Mouse (Mus musculus): ENCODE measurements around the gene Pard3b.
"Not testable (repeated sequence)": the region's sequence is repeated elsewhere in the genome, so short reads cannot be mapped to it uniquely, and the experiment has no call there.

The Pard3b gene

DNA sequence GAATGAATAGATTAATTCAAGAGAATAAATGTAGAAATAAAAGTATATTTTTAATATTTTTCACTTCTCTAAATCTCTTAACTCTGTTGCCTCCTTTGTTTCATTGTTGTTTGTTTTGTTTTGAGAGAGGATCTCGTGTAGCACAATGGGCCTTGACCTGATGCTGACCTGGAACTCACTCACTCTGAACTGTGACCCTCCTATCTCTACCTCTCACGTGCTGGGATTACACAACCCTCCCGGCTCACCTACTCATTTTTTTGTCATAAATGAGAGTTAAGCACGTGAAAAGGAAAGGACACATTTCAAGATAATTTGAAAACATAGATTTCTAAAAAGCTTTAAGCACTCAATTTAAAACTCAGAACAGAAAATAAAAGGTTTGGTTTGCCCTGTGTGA, 928.0 kb downstream of the Pard3b start:
- DNase-seq (ENCODE audit: low spot score in 2 of 2): no peak

DNA sequence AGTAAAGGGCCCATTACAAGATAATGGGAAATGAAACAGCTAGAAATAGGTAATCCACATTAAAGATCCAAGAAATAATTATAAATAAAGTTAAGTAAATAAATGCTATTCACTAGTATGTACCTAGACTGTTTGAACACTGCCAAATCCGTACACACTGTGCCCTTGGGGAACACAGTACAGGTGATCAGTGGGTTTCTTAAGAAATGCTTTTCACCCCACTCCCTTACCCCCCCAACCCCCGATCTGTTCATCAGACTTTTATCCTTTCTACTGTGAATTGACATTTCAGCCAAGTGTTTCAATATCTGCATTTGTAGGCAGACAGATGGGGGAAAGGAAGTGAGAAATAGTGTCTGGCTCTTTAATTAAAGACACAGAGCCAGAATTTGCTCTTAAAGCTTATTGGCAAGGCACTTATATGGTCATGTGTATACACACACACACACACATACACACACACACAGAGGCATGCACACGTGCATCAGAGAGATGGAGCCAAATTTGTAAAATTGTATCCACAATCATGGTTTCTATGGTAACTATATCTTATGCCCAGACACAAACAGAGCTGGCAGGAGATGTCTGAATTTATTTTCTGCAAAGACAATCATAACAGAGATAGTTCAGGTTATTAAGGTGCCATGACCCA, 938.4 kb downstream of the Pard3b start:
- no peak for DNase-seq (ENCODE audit: low spot score in 2 of 2)

GRCm38 (mm10) chr1:62579024-62579765, 940.6 kb downstream of the Pard3b start:
- no peak for DNase-seq (ENCODE audit: low spot score in 2 of 2)

DNA sequence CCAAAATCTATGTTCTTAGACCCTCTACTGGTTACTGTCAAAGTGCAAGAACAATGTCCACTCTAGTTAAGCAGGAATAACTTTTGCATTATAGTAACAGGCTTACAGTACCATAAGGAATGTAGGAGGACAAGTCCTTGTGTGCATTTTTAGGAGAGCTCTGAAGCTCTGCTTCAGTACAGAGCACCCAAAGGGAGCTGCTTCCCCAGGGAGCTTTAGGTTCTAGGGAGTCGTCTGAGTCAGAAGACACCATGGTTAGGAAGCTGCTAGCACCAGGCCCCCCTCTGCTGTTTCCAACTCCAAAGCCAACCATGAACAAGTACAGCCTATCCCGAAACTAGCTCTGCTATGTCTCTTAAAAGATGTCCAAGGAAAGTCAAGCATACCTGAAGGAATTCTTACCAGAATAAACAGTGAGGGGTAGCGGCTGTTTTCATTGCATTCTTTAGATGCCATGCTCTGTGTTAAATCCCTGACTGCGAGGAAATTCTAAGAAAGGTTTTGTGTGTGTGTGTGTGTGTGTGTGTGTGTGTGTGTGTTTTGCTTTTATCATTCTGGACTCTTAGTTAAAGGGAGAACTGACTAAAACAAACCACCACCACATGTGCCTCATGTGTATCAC, 941.8 kb downstream of the Pard3b start:
- DNase-seq (ENCODE audit: low spot score in 2 of 2): no peak

- no peak for DNase-seq (ENCODE audit: low spot score in 2 of 2)
Observed at GRCm38 (mm10) chr1:62582476-62582875, 943.9 kb downstream of the Pard3b start.

DNA sequence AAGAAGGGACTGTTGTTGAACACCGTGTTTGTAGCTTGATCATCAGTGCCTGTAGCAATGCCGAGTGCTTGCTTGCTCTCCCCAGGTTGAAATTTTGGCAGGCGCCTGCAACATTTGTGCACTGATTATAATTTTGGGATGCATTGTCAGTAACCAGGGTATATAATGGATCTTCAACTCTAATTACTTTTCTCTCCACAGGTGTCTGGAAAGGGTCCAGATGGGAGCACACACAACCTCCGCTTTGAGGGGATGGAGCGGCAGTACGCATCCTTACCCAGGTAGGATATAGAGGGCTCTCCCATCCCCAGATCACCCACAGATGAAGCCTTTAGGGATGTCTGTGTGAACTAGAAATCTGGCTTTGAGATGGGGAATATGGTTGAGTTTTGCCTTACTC, 948.9 kb downstream of the Pard3b start:
- no peak for DNase-seq (ENCODE audit: low spot score in 2 of 2)

GRCm38 (mm10) chr1:62591296-62592031, 952.8 kb downstream of the Pard3b start:
- no peak for DNase-seq (ENCODE audit: low spot score in 2 of 2)

GRCm38 (mm10) chr1:62595401-62595800, 956.8 kb downstream of the Pard3b start:
- no peak for DNase-seq (ENCODE audit: low spot score in 2 of 2)

DNA sequence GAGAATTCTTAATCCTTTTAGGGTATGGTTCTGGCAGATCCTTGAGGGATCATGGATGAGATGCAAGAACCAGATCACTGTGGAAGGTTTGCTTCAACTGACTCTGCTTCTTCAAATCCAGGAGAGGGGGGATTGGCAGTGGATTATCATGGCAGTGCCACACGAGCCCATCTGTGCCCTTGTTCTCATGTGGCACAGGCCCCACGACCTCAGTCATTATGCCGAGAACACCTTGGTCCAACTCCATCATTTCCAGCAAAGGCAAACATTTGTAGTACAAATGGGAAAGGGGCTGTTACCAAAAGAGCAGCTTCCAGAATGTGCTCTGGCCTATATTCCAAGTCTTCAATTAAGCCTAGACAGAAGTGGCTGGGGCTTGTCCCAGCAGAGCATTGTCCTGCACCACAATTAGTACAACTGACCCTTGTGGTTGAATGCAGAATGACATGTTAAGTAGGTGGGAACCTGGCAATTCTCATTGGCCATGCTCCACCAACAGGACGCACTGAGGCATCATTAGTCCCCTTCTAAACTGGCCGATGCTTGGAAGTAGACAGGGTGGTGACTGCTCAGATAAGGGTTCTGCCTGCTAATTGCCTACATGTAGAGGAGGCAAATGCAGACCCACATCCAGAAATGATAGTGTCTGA, 959.3 kb downstream of the Pard3b start:
- no peak for DNase-seq (ENCODE audit: low spot score in 2 of 2)

DNA sequence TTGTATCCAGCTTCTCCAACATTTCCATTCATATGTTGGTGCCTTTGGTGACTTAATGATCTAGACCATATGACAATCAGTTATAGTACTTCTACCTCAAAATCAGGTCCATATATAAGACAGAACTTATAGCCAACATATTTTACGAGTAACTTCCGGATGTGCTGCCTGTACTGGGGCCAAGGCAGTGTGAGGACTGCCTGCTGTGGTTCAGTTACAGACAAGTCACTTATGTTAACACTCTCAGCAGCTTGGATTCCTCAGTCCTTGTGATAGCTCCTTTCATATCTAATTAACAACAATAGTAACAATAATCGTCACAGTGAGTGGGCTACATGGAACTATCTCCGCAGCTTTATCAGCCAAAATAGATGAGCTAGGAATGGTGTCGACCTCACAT, 959.9 kb downstream of the Pard3b start:
- no peak for DNase-seq (ENCODE audit: low spot score in 2 of 2)

DNA sequence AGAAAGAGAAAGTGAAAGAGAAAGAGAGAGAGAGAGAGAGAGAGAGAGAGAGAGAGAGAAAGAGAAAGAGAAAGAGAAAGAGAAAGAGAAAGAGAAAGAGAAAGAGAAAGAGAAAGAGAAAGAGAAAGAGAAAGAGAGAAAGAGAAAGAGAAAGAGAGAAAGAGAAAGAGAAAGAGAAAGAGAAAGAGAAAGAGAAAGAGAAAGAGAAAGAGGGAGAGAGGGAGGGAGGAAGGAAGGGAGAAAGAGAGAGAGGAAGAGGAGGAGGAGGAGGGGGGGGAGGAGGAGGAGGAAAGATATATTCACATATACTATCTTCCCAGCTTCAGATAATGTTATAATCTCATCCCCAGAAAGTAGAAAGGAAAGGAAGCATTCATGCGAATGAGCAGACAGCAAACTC, 966.0 kb downstream of the Pard3b start:
- not testable (repeated sequence) for DNase-seq (ENCODE audit: low spot score in 2 of 2)

GRCm38 (mm10) chr1:62618109-62618665, 979.6 kb downstream of the Pard3b start:
- no peak for DNase-seq (ENCODE audit: low spot score in 2 of 2)

DNA sequence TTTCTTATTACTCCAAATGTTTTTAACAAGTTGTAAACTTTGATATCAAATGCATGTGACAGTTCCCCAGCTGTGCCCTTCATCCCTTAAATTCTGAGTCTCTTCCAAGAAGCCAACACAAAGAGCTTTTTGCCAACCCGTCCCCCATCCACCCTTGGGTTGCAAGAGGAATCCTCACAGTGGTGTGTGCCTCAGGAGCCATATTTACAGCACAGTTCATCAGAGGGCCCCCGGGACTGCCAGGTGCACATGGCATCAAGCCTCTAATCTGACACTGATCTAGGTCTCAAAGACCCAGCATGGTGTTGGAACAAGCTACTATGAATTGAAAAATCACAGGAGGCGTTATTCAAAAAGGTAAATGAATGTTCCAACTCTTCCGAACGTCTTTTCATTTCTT, 980.8 kb downstream of the Pard3b start:
- no peak for DNase-seq (ENCODE audit: low spot score in 2 of 2)

DNA sequence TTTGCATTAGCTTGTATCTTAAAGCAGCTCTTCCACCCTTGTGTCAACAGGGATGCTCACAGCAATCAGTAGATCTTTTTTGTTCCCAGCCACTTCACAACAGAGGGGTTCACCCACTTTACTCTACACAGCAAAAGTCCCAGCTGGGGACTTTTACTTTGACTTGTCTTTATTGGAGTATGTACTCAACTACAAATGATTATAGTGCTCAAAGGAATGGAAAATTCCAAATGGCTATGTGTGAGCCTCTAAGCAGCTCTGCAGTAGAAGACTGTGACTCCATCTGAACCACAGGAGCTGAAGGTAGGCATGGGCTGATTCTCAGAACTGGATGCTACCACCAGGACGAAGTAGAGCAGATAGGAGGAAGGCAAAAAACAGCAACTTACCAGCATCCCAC, 983.8 kb downstream of the Pard3b start:
- no peak for DNase-seq (ENCODE audit: low spot score in 2 of 2)

GRCm38 (mm10) chr1:62624166-62624565, 985.5 kb downstream of the Pard3b start:
- no peak for DNase-seq (ENCODE audit: low spot score in 2 of 2)

- no peak for DNase-seq (ENCODE audit: low spot score in 2 of 2)
Observed at GRCm38 (mm10) chr1:62624836-62625235, 986.2 kb downstream of the Pard3b start.

DNA sequence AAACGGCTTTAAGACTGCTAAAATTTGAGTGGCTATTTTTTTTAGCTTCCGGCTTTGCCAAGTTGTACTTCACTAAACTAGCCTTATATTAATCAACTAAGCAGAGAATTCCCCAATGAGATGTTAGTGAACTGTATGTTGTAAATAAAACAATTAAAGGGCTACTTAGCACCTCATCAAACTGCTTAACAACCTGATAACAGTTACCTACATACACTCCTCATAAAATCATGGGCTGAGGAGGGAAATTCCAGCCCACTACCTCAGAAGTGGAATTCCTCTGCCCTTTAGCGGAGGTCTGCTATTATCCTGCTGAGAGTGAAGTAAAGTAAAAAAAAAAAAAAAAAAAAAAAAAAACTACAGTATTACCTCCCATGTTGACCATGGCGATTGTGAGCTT, 986.7 kb downstream of the Pard3b start:
- DNase-seq (ENCODE audit: low spot score in 2 of 2): no peak

DNA sequence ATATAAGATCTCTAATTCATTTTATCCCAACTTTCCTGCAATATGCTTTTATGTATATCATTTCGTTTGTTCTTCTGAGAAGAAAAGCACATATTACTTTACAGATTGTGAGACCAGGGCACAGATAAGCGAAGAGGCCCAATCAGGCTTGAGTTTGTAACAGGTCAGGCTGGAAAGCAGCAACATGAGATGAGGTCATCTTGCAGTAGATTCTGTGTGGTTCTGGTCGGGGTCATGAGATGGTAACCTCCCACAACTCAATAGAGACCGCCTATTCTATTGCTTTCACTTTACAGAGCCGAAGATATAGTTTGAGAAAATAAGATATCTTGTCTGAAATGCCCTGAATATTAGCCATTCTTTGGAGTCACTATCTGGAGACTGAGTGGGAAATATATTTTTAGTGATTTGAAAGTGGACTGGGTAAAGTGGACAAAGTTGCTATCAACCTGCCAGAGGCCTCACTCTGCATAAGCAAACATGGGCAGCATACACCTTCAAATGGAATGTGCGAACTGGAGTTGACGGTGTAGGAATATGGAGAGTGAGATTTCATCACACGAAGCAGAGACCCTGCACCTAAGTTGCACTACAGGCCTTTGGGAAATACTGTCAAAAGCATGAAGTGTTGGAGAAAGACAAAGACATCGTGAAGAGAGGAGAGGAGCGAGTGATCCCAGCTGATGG, 987.3 kb downstream of the Pard3b start:
- no peak for DNase-seq (ENCODE audit: low spot score in 2 of 2)

GRCm38 (mm10) chr1:62629952-62630351, 991.3 kb downstream of the Pard3b start:
- no peak for DNase-seq (ENCODE audit: low spot score in 2 of 2)

DNA sequence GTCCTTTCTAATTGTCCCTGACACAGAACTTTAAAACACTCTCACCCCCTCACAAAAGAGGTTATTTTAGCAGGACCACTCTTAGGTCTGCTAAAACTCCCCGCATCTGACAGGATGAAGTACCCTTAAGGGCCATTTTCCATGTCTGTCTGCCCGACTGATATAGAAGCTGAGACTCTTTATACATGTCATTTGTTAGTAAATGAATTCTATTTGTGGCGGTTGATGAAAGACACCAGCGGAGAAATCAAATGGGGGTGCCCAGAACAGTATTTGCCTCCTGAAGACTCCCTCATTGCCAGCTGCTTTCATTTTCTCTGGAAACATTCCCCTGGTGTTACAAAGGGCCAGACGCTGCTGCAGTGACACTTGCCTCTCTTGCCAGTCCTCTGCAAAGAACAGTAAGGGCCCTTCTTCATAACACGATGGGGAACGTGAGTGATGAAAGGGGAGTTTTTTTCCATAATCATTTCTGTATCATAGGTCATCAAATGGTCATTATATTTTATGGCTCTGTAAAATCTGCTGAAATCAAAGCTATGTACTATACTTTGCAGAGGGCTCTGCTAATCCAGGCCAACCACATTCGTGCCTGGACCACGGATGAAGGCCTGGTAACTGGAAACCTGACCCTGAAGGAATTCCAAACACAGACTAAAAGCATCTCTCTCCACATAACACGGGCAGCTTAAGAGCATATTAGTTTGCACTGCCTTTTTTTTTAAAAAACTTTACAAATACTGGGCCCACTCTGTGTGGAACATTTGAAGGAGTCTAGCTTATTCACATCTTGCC, 993.1 kb downstream of the Pard3b start:
- no peak for DNase-seq (ENCODE audit: low spot score in 2 of 2)
